Mouse (Mus musculus): ENCODE measurements around the gene Itgb3bp. TPM values are rescaled to one million over a fixed set of nuclear protein-coding genes. Genes with fewer than 3 reads are reported as not detected.

Itgb3bp gene
- polyA plus RNA-seq, 1 experiment from 2014 or later = 28.5 TPM

DNA sequence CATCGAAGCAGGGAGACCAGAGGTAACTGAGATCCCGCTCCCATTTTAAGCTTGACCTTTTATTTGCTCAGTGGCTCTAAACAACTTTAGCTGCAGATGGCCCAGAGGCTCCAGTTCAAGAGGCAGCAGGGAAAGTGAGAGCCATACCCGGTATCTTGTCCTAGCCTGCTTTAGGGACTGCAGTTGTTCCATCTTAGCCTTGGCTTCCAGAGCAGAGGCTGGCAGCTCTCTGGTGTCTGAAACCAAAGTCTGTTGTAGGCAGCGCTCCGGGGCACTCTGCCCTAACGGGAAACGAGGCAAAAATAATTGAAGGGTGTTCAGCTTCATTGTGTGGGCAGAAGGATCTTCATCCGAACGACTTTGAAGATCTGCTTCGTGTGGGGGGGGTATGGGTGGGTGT is 25.8 kb upstream of the Itgb3bp start:
- WGBS = 75% methylated on average over 10 of the region's 10 CpGs

DNA sequence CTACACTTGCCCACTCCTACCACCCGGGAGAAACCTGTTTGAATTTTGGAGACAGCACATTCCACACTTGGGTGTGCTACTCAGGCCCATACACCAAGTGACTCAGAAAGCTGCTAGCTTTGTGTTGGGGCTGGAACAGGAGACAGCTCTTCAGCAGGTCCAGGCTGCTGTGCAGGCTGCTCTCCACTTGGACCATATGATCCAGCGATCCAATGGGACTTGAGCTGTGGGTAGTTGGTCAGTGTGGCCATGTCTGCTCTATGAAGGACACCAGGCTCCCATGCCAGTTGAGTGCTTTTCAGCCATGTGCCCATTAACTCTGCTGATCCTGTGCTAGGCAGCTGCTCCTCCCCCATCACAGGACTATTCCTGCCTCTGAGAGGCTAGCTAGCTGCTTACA is 24.3 kb upstream of the Itgb3bp start:
- no peaks in the 10 kb centered on the region for H3K27me3 ChIP-seq
- H3K9me3 ChIP-seq (replicated peaks) = no peaks in the 10 kb centered on the region
- H3K4me3 ChIP-seq (replicated peaks) = no peak overlapping the region
- H3K9ac ChIP-seq = no peak overlapping the region
- H3K4me1 ChIP-seq = no peaks in the 10 kb centered on the region
- no peak overlapping the region for H3K4me2 ChIP-seq (replicated peaks)
- no peak overlapping the region for H3K27ac ChIP-seq (replicated peaks)
- ATAC-seq (ENCODE audit: insufficient number of reproducible peaks, low FRiP score, low TSS enrichment, low read depth) = no peak
- H3K36me3 ChIP-seq = no peaks in the 10 kb centered on the region
- WGBS = 89% methylated on average over 2 of the region's 2 CpGs

More for the DNA sequence above, 25.8 kb upstream of the Itgb3bp start:
- Histone ChIP-seq H3K4me2 (replicated peaks) (no peak overlapping the region), H3K9ac (no peak overlapping the region), H3K9me3 (replicated peaks) (no peaks in the 10 kb centered on the region), H3K27me3 (no peaks in the 10 kb centered on the region), H3K36me3 (no peaks in the 10 kb centered on the region), H3K4me3 (replicated peaks) (no peak overlapping the region), H3K4me1 (no peaks in the 10 kb centered on the region), H3K27ac (replicated peaks) (no peak overlapping the region)
- no peak for ATAC-seq (ENCODE audit: insufficient number of reproducible peaks, low FRiP score, low TSS enrichment, low read depth)

DNA sequence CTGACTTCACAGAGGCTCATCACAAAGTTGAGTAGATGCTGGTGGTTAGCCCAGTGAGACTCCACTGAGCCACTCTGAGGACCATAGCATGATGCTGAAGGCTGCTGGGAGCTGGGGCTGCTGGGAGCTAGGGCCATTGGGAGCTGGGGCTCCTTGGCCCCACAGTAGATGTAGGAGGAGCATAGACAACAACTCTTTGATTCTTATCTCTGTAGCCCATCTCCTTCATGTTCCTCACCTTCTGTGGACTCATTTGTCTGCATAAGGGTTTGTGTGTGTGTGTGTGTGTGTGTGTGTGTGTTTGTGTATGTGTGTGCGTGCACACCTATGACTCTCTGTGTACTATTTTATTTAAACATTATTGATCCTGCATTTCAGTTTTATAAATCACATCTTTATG is 18.3 kb upstream of the Itgb3bp start:
- Histone ChIP-seq H3K27ac (replicated peaks) (no peak overlapping the region), H3K4me3 (replicated peaks) (no peak overlapping the region), H3K9ac (no peak overlapping the region), H3K4me1 (no peaks in the 10 kb centered on the region), H3K27me3 (no peaks in the 10 kb centered on the region), H3K4me2 (replicated peaks) (no peak overlapping the region), H3K9me3 (replicated peaks) (no peaks in the 10 kb centered on the region), H3K36me3 (no peaks in the 10 kb centered on the region)
- ATAC-seq (ENCODE audit: insufficient number of reproducible peaks, low FRiP score, low TSS enrichment, low read depth) = no peak
- WGBS = 96% methylated on average over 1 of the region's 1 CpGs

DNA sequence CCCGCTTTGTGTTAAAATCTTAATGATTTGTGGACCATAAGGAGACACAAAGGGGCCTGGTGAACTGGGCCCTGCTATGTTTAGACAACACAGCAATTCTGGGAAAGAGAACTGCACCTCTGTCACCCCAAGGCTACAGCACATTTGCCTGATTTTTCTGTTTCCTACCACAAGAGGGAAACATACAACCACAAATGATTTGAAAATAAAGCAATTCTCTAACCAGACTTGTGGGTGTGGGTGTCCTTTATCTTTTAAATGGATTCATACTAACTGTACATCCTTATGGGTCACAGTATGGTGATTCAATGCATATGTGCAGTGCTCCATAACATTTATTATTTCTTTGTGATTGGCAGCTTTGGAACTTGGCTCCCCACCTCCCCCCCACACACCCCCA is 17.6 kb upstream of the Itgb3bp start:
- 86% methylated on average over 1 of the region's 1 CpGs for WGBS
- ATAC-seq (ENCODE audit: insufficient number of reproducible peaks, low FRiP score, low TSS enrichment, low read depth) = no peak
- no peaks in the 10 kb centered on the region for H3K27me3 ChIP-seq
- H3K9me3 ChIP-seq (replicated peaks) = no peaks in the 10 kb centered on the region
- no peaks in the 10 kb centered on the region for H3K4me1 ChIP-seq
- H3K4me3 ChIP-seq (replicated peaks) = no peak overlapping the region
- H3K36me3 ChIP-seq = no peaks in the 10 kb centered on the region
- H3K9ac ChIP-seq = no peak overlapping the region
- no peak overlapping the region for H3K4me2 ChIP-seq (replicated peaks)
- no peak overlapping the region for H3K27ac ChIP-seq (replicated peaks)

DNA sequence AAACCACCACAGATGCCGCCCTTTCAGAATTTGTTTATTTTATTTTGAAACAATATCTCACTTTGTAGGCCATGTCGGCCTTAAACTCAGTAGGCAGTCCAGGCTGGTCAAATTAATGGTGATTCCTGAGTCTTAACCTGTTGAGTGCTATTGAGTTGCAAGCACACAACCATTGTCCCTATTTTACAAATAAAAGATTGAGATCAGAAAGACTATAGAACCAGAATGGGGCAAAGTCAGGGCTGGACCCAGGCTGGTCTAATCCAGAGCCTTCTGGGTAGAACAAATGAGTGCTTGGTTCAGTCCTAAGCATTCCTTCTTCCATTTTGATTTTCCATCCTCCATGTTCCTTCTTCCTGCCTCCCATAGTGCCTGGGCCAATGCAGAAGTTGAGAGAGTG is 16.9 kb upstream of the Itgb3bp start:
- Histone ChIP-seq H3K9me3 (replicated peaks) (no peaks in the 10 kb centered on the region), H3K36me3 (no peaks in the 10 kb centered on the region), H3K27me3 (no peaks in the 10 kb centered on the region), H3K27ac (replicated peaks) (no peak overlapping the region), H3K4me2 (replicated peaks) (no peak overlapping the region), H3K4me3 (replicated peaks) (no peak overlapping the region), H3K4me1 (no peaks in the 10 kb centered on the region), H3K9ac (no peak overlapping the region)
- WGBS = 77% methylated on average over 2 of the region's 2 CpGs
- ATAC-seq (ENCODE audit: insufficient number of reproducible peaks, low FRiP score, low TSS enrichment, low read depth) = no peak

DNA sequence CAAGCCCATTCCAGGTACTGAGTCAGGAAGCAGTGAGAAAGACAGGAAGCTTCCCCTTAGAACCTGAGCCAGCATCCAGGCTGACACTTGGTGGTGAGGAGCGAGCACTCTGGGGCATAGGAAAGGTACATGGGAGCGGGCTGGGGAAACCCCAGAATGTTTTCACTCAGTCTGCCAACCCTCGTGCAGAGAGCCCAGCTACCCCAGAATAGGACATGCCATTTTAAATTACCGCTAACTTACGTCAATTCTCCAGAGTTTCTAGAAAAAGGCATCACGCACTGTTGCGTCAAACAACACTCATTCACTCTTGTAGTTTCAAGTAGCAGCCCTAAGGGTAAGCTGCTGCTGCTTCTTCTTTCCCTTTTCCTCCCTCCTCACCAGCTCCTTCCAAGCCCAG is 15.4 kb upstream of the Itgb3bp start:
- Histone ChIP-seq H3K27me3 (no peaks in the 10 kb centered on the region), H3K27ac (replicated peaks) (no peak overlapping the region), H3K36me3 (no peaks in the 10 kb centered on the region), H3K4me2 (replicated peaks) (no peak overlapping the region), H3K4me1 (no peaks in the 10 kb centered on the region), H3K9ac (no peak overlapping the region), H3K4me3 (replicated peaks) (no peak overlapping the region), H3K9me3 (replicated peaks) (no peaks in the 10 kb centered on the region)
- 69% methylated on average over 7 of the region's 7 CpGs for WGBS
- ATAC-seq (ENCODE audit: insufficient number of reproducible peaks, low FRiP score, low TSS enrichment, low read depth) = no peak

DNA sequence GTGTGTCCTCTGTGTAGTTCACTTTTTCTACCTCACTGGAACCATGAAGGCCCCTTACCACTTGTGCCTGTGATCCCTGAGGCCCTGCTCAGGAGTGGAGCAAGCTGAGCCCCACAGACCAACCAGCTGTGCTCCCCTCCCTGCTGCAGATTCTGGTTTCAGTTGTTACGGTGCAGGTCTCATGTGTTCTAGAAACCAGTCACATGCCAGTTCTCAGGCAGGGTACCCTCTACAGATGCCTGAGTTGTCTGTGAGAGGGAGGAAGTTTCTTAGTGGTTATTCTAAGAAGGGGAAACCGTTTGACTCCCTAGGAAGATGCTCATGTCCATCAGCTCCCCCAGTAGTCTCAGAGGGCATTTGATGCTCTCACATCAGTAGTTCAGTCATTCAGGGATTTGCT is 15.0 kb upstream of the Itgb3bp start:
- 59% methylated on average over 2 of the region's 2 CpGs for WGBS
- no peak overlapping the region for H3K27ac ChIP-seq (replicated peaks)
- no peaks in the 10 kb centered on the region for H3K27me3 ChIP-seq
- no peak overlapping the region for H3K9ac ChIP-seq
- H3K36me3 ChIP-seq = no peaks in the 10 kb centered on the region
- ATAC-seq (ENCODE audit: insufficient number of reproducible peaks, low FRiP score, low TSS enrichment, low read depth) = no peak
- no peaks in the 10 kb centered on the region for H3K9me3 ChIP-seq (replicated peaks)
- H3K4me3 ChIP-seq (replicated peaks) = no peak overlapping the region
- H3K4me1 ChIP-seq = no peaks in the 10 kb centered on the region
- no peak overlapping the region for H3K4me2 ChIP-seq (replicated peaks)

DNA sequence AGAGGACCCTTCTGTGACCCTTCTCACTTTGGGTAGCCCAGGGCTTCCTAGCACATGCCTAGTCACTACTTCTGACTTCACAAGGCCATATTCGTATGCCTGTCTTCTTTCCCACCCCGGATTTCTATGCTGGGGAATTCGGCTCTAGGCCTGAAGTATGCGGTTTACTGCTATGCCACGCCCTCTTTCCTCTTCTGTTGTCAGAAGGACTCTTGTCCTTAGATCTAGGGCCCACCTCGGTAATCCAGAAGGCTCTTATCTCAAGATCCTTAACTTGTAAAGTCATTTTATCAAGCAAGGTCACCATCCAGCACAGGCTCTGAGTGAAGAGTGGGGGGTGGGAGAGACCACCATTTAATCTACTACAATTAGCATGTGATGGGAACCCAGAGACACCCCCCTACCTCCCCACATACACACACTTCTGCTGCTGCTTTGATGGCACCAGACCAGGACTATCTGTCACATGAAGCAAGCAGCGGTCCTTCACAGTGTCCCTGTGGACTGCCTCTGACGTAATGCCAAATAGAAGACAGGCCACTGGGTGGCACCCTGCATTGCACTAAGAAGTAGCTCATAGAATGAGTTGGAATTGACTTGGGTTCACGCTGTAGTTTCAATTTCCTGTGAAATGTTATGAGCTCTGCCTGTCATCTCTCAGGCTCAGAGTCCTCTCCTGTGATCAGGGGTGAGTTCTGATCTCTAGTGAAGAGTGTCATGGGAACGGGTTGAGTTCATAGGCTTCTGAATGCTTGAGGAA is 12.2 kb upstream of the Itgb3bp start:
- Histone ChIP-seq H3K27ac (replicated peaks) (no peak overlapping the region), H3K4me3 (replicated peaks) (no peak overlapping the region), H3K9ac (no peak overlapping the region), H3K9me3 (replicated peaks) (no peaks in the 10 kb centered on the region), H3K27me3 (no peaks in the 10 kb centered on the region), H3K36me3 (no peaks in the 10 kb centered on the region), H3K4me1 (no peaks in the 10 kb centered on the region), H3K4me2 (replicated peaks) (no peak overlapping the region)
- 78% methylated on average over 10 of the region's 10 CpGs for WGBS
- ATAC-seq (ENCODE audit: insufficient number of reproducible peaks, low FRiP score, low TSS enrichment, low read depth) = no peak

DNA sequence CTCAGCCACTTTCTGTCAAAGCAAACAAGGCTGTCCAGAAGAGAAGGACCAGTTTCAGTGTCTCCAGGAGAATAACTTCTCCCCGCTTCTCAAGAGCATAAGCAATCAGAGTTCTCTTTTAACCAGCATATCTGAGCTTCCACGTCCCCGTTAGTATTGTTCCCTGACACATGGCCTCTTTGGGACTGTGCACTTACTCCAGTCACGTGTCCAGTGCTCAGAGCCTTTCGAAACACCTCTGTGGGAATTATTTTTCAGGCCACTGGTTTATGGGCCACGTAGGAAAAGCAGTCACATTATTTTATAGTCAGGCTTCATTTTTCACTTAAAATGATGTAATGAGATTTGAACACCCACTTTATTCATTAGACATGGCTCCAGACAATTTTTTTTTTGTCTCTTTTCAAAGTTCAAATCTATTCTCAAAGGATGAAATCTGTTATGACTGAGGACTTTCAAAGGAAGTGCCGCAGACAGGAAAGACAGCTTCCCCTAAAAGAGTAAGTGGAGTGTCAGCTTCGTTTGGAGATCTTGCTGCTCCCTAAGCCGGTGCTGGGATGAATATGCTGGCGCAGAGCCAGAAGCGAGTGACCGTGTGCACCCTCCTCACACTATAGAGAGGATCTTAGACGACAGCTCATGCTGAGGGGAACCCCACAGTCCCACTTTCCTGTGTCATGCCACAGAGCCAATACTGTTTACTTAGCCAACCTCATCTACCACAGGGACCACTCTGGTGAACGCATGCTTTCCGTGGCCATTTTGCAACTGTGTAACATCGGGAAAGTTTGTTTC is 10.3 kb upstream of the Itgb3bp start:
- no peak for ATAC-seq (ENCODE audit: insufficient number of reproducible peaks, low FRiP score, low TSS enrichment, low read depth)
- Histone ChIP-seq H3K4me1 (no peaks in the 10 kb centered on the region), H3K9ac (no peak overlapping the region), H3K4me2 (replicated peaks) (no peak overlapping the region), H3K27me3 (no peaks in the 10 kb centered on the region), H3K4me3 (replicated peaks) (no peak overlapping the region), H3K27ac (replicated peaks) (no peak overlapping the region), H3K36me3 (no peaks in the 10 kb centered on the region), H3K9me3 (replicated peaks) (no peaks in the 10 kb centered on the region)
- 57% methylated on average over 16 of the region's 16 CpGs for WGBS

DNA sequence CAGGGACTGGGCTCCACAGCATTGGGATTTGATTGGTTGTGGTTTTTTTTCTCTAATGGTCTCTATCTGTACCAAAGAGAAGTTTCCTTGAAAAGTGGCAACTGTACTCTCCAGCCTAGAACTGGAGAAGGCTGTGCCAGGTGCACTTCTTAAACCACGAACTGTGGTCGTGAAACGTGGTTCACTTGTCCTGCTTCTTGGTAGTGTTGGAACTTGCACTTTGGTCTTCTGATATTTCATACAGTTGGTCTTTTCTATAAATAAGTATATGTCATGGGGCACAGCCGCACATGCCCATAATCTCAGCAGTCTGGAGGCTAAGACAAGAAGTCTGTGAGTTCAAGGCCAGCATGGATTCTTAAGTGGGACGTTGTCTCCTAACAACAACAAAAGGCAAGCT is 6.7 kb upstream of the Itgb3bp start:
- WGBS = 86% methylated on average over 5 of the region's 5 CpGs
- no peaks in the 10 kb centered on the region for H3K9me3 ChIP-seq (replicated peaks)
- H3K4me1 ChIP-seq = peaks cover 3% of the 10 kb centered on the region
- H3K9ac ChIP-seq = no peak overlapping the region
- no peaks in the 10 kb centered on the region for H3K36me3 ChIP-seq
- no peak overlapping the region for H3K4me2 ChIP-seq (replicated peaks)
- H3K4me3 ChIP-seq (replicated peaks) = no peak overlapping the region
- H3K27ac ChIP-seq (replicated peaks) = no peak overlapping the region
- no peak for ATAC-seq (ENCODE audit: insufficient number of reproducible peaks, low FRiP score, low TSS enrichment, low read depth)
- H3K27me3 ChIP-seq = no peaks in the 10 kb centered on the region

DNA sequence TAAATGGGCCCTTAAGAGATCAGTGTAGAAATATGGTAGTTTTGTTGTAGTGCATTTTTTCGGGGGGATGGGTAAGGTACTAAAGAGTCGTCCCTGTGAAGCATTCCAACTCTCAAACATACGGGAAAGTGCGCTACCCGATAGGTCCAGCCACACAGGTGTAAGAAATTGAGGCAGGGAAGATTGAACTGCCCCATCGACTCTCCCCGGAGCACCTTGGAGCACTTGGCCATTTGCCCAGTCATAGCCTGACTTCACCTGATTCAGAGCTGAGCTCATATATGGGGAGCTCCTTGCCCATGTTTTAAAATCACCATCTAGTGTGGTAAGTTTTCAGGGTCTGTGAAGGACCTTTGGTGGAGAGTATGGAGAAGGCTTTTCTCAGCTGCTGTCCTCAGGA is 5.2 kb upstream of the Itgb3bp start:
- Histone ChIP-seq H3K27ac (replicated peaks) (no peak overlapping the region), H3K4me3 (replicated peaks) (no peak overlapping the region), H3K9ac (no peak overlapping the region), H3K4me1 (peaks cover 15% of the 10 kb centered on the region), H3K27me3 (no peaks in the 10 kb centered on the region), H3K9me3 (replicated peaks) (no peaks in the 10 kb centered on the region), H3K36me3 (no peaks in the 10 kb centered on the region), H3K4me2 (replicated peaks) (no peak overlapping the region)
- WGBS = 87% methylated on average over 7 of the region's 7 CpGs
- no peak for ATAC-seq (ENCODE audit: insufficient number of reproducible peaks, low FRiP score, low TSS enrichment, low read depth)

Measured in embryonic facial prominence, embryonic 15.5 days (tissue).